Comparison of ENCODE assay signal across 8 mouse cellular contexts in the genomic region with DNA sequence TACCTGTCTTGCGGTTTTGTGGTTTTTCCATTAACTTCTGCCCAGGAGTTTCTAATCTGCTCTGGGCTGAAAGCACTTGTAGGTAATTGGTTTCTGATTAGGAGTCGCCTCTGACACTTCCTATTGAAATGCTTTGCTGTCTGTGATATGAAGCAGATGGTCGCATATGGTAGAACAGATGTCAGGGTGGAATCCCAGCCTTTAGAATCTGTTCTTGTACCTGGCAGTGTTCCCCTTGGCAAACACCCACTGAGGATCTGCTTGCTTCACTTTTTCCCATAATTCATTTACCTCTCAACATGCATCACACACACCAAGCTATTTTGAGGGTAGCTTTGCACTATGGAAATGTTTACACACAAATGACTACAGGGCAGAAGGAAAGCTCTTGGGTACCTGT. TPM values are rescaled to one million over a fixed set of nuclear protein-coding genes. Genes with fewer than 3 reads are reported as not detected.
DNase-seq lines count a peak whose midpoint lies in the region; ATAC-seq lines count a peak whose summit lies in the region.

No protein-coding gene starts in this region.

- WGBS in embryonic facial prominence, embryonic 14.5 days = 18% methylated on average over 3 of the region's 3 CpGs
- 48% methylated on average over 3 of the region's 3 CpGs for WGBS in embryonic facial prominence, embryonic 10.5 days

- peak; percentile 79 for DNase-seq in embryonic facial prominence, embryonic 14.5 days (ENCODE audit: low spot score)
- DNase-seq in embryonic facial prominence, embryonic 10.5 days (ENCODE audit: low spot score) = no peak
- peak; percentile 90 for DNase-seq in cerebellum, adult 11 months
- peak; percentile 35 for DNase-seq in heart, adult 8-10 months (ENCODE audit: low spot score)
- peak; percentile 23 to 84 for DNase-seq in left cerebral cortex, adult 9 months (ENCODE audit: low spot score in 2 of 2)
- no peak for DNase-seq in kidney, adult 9 months
- no peak for DNase-seq in kidney, postnatal 4 days
- no peak for DNase-seq in T-cell, adult 2 months (ENCODE audit: low spot score)

- no peaks in the 10 kb centered on the region for H3K36me3 ChIP-seq in embryonic facial prominence, embryonic 14.5 days (ENCODE audit: control insufficient read depth, insufficient read depth, low read length)
- H3K36me3 ChIP-seq in embryonic facial prominence, embryonic 10.5 days (replicated peaks) = no peaks in the 10 kb centered on the region

- H3K4me1 ChIP-seq in embryonic facial prominence, embryonic 14.5 days (ENCODE audit: control insufficient read depth, insufficient read depth, low read length) = peaks cover 26% of the 10 kb centered on the region
- peaks cover 33% of the 10 kb centered on the region for H3K4me1 ChIP-seq in embryonic facial prominence, embryonic 10.5 days

- H3K9me3 ChIP-seq in embryonic facial prominence, embryonic 14.5 days (ENCODE audit: control insufficient read depth, low read length) = no peaks in the 10 kb centered on the region
- H3K9me3 ChIP-seq in embryonic facial prominence, embryonic 10.5 days = no peaks in the 10 kb centered on the region

- no peak overlapping the region for H3K27ac ChIP-seq in embryonic facial prominence, embryonic 14.5 days (replicated peaks; ENCODE audit: low read depth, low read length)
- H3K27ac ChIP-seq in embryonic facial prominence, embryonic 10.5 days (replicated peaks) = no peak overlapping the region

- peak; percentile 55; the same call in 1 of the 2 replicates for ATAC-seq in embryonic facial prominence, embryonic 14.5 days (ENCODE audit: low read depth)

- H3K4me3 ChIP-seq in embryonic facial prominence, embryonic 14.5 days (ENCODE audit: low read depth, low read length) = no peak overlapping the region
- H3K4me3 ChIP-seq in embryonic facial prominence, embryonic 10.5 days = no peak overlapping the region

- no peak overlapping the region for H3K4me2 ChIP-seq in embryonic facial prominence, embryonic 14.5 days (ENCODE audit: low read depth, low read length)

- no peaks in the 10 kb centered on the region for H3K27me3 ChIP-seq in embryonic facial prominence, embryonic 14.5 days (replicated peaks; ENCODE audit: control insufficient read depth, insufficient read depth, low read length)
- H3K27me3 ChIP-seq in embryonic facial prominence, embryonic 10.5 days (replicated peaks; ENCODE audit: low read depth, poor library complexity, severe bottlenecking) = no peaks in the 10 kb centered on the region

- H3K9ac ChIP-seq in embryonic facial prominence, embryonic 14.5 days (ENCODE audit: low read depth, low read length) = no peak overlapping the region

RNA-seq across cellular contexts. Expression of a gene that starts 44.2 kb away (rescaled TPM):
- polyA plus RNA-seq in embryonic facial prominence, embryonic 14.5 days (2014; fragmentation: Nextera tagmentation; extraction: Ambion mirVana) = 35.4 and 38.7 TPM in 2 replicates
- polyA plus RNA-seq in embryonic facial prominence, embryonic 10.5 days (2016; fragmentation: Nextera tagmentation; extraction: Ambion mirVana) = 30.8 and 33.4 TPM in 2 replicates
- total RNA-seq in heart, adult 8-10 months (2022) = 10 to 100 TPM; 30.2 to 32.1 (median 30.9) TPM

Comparison
In these comparisons a context has a peak if more than half of its experiments do, and no peak if none do; other contexts are left out.
1. DNase-seq: peak in embryonic facial prominence, embryonic 14.5 days (single experiment), cerebellum, adult 11 months (single experiment), heart, adult 8-10 months (single experiment) and left cerebral cortex, adult 9 months (2 of 2); none in embryonic facial prominence, embryonic 10.5 days (single experiment), kidney, adult 9 months (single experiment), kidney, postnatal 4 days (0 of 2) and T-cell, adult 2 months (single experiment).